Mouse (Mus musculus): ENCODE results near the gene 2810004N23Rik.

- TF ChIP-seq CTCF (IDR thresholded peaks at IDR 0.05; ENCODE audit: low read depth) (no peak), EP300 (IDR thresholded peaks at IDR 0.05; ENCODE audit: low read depth) (no peak)
Observed at GRCm38 (mm10) chr8:124810689-124811394, 52.1 kb downstream of the 2810004N23Rik start.

All from liver, embryonic 14.5 days (tissue).